Mouse (Mus musculus) thymus, adult 2 months (tissue): ENCODE measurements at regions not wholly inside any gene's neighbourhood (a gene's known extent, or its start where the extent isn't known, plus 50 kb on each side); places are given as distances from the start of the nearest gene placed in this dataset.
A peak's percentile ranks its signal among the peaks of the same experiment; 100 is the strongest.

Experiments used
- DNase-seq: peaks from one replicate; pipeline ENCODE4 v3.0.0; 2021
- H3K27ac ChIP-seq: fragments of 200-500 bp; 2 replicates; pipeline ENCODE4 v1.5.1; 2012; ENCODE audit warnings: low read length, control low read depth; ENCODE audit not compliant: control insufficient read depth, insufficient read depth
- H3K27me3 ChIP-seq: fragments of 200-500 bp; 2 replicates; pipeline ENCODE4 v1.6.1; 2012; ENCODE audit warnings: mild to moderate bottlenecking, low read length, moderate library complexity, mixed read lengths; ENCODE audit not compliant: control insufficient read depth, insufficient read depth
- H3K36me3 ChIP-seq: fragments of 200-500 bp; 2 replicates; pipeline ENCODE4 v1.6.1; 2012; ENCODE audit warnings: mild to moderate bottlenecking, low read length, moderate library complexity; ENCODE audit not compliant: control insufficient read depth, insufficient read depth
- H3K4me1 ChIP-seq: fragments of 200-500 bp; replicated peaks from 2 replicates; pipeline ENCODE4 v1.6.1; 2012; ENCODE audit warnings: low read length; ENCODE audit not compliant: control insufficient read depth, insufficient read depth
- H3K4me3 ChIP-seq: fragments of 200-500 bp; 2 replicates; pipeline ENCODE4 v1.5.1; 2012; ENCODE audit warnings: mild to moderate bottlenecking, low read length, control low read depth, moderate library complexity; ENCODE audit not compliant: control insufficient read depth, insufficient read depth
- CTCF ChIP-seq: fragments of 200-500 bp; IDR thresholded peaks from 2 replicates; pipeline ENCODE4 v1.5.1; 2012; ENCODE audit warnings: mild to moderate bottlenecking, control low read depth, low read length, moderate library complexity, borderline replicate concordance; ENCODE audit not compliant: control insufficient read depth, poor library complexity, insufficient read depth; ENCODE audit errors: extremely low read depth
- POLR2A ChIP-seq: fragments of 200-500 bp; IDR thresholded peaks from 2 replicates; pipeline ENCODE4 v1.6.1; 2012; ENCODE audit warnings: mild to moderate bottlenecking, low read length, control low read depth, moderate library complexity; ENCODE audit not compliant: control insufficient read depth, poor library complexity, insufficient read depth; ENCODE audit errors: extremely low read depth
- WGBS: fragments of 180-500 bp; shearing (Covaris S2); methylation state at CpG from one replicate; pipeline ENCODE4 v1.1.7; 2018; 5-methylcytosine and 5-hydroxymethylcytosine counted together

DNA sequence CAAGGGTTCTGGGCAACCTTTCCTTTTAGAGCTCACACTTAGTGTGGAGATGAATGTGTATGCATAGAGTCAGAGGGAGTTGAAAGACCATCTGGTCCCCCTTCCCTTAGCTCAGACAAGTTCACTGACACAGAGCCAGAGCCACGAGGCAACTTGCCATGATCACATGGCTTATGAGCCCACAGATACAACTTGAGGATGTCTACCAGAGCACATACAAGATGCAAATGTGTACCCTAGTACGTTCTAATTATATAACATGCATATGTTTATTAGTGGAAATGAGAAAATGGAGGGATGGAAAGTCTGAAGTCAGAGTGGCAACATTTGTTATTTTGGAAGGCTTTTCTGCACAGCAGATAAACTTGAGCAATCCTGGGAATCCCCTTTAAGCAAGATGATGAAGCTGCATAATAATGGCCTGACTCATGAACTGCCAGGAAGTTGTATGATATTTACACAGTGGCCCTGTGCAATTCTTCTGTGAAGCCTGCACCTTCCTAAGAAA is 170.0 kb downstream of the Cd47 start:
- WGBS: 65% methylated on average over 2 of the region's 2 CpGs
- no peak for DNase-seq
- TF ChIP-seq POLR2A: no peak
- TF ChIP-seq CTCF: no peak
- Histone ChIP-seq H3K4me1 (no peaks in the 10 kb centered on the region), H3K36me3 (no peaks in the 10 kb centered on the region), H3K27ac (0 out of 2 replicates have a peak overlapping the region, but pooled peaks have one; percentile 41), H3K27me3 (no peaks in the 10 kb centered on the region), H3K4me3 (no peak overlapping the region)

DNA sequence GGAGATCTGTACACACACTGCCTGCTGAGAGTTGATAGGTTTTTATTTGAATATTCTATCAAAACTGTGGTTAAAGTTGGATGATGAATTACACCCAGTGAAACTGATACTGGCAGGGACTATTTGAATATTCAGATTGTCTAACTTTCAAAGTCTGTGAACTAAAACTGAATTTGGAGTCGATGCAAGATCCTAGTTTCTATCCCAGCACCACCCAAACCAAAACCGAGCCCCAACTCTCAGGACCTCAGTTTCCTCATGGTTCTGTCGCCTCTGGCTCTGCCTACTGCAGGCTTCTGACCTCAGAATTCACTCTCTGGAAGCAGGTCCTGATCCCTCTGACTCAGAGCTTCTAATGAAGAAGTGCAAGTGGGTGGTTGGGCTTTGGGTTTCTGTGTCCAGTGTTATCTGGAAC is 170.8 kb downstream of the Cd47 start:
- H3K27ac ChIP-seq: no peak overlapping the region
- TF ChIP-seq POLR2A (no peak), CTCF (no peak)
- no peaks in the 10 kb centered on the region for H3K36me3 ChIP-seq
- H3K27me3 ChIP-seq: no peaks in the 10 kb centered on the region
- DNase-seq: no peak
- 90% methylated on average over 3 of the region's 3 CpGs for WGBS
- H3K4me3 ChIP-seq: no peak overlapping the region
- H3K4me1 ChIP-seq: no peaks in the 10 kb centered on the region

DNA sequence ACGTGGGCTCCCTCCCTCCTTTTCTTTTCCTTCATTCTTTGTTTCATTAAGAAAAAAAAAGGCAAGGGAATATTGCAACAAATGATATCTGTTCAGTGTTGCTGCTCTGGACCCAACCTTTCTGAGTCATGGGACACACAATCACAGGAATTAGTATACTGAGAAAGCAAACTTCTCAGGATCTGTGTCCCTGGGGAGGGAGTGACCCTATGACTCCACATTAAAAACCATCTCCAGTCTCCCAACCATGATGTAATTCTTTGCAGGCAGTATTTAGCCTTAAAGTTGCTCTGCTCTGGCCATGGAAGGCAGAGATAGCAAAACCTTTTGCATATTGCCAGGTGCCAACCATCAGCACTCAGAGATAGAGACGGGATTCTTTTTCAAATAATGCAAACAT is 176.9 kb downstream of the Cd47 start:
- Histone ChIP-seq H3K27me3 (no peaks in the 10 kb centered on the region), H3K4me1 (no peaks in the 10 kb centered on the region), H3K27ac (no peak overlapping the region), H3K36me3 (no peaks in the 10 kb centered on the region), H3K4me3 (no peak overlapping the region)
- 88% methylated on average over 2 of the region's 2 CpGs for WGBS
- no peak for DNase-seq
- TF ChIP-seq CTCF (no peak), POLR2A (no peak)

DNA sequence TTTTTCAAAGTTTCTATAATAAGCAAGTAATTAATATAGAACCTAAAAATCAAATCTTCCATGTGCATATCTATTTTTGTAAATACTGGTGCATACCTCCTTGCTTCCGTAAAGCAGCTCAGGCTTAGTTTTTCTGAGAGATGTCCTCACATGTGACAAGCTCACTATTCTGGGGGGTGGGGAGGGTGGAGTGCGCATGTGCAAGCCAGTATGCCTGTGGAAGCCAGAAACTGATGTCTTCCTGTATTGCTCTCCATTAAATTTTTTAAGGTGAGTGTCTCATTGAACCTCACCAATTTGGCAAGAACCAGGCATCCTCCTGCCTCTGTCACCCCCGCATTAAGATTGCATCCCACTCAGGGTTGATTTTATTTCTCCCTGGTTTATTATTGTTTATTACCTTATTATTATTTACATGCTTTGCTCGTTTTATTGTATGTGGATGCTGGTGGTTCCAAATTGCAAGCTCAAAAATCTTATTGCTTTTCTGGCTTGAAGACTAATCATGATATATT is 179.2 kb downstream of the Cd47 start:
- H3K4me1 ChIP-seq: no peaks in the 10 kb centered on the region
- DNase-seq: no peak
- no peak overlapping the region for H3K27ac ChIP-seq
- no peaks in the 10 kb centered on the region for H3K27me3 ChIP-seq
- no peak for TF ChIP-seq CTCF
- no peak for TF ChIP-seq POLR2A
- H3K36me3 ChIP-seq: no peaks in the 10 kb centered on the region
- H3K4me3 ChIP-seq: no peak overlapping the region
- WGBS: 95% methylated on average over 4 of the region's 4 CpGs

DNA sequence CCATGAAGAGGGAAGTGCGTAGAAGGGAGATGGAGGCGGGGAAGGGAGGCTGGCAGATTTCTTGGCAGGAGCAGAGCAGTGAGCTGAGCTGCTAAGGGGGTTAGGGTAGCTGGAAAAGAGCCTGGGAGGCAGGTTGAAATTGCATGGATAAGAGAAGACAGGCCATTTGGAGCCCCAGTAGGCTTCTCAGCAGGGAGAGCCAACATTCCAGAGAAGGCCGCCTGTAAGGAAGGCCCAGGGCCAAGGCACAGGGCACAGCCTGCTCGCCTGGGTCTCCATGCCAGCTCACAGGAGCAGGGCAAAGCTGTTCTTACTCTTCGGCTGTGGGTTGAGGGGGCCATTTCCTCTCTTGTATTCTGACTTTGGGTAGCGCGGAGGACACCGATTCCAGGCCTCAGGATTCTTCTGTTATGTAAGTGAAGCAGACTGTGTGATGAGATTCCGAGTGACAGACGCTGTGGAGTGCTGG is 179.9 kb downstream of the Cd47 start:
- TF ChIP-seq POLR2A (no peak), CTCF (no peak)

DNA sequence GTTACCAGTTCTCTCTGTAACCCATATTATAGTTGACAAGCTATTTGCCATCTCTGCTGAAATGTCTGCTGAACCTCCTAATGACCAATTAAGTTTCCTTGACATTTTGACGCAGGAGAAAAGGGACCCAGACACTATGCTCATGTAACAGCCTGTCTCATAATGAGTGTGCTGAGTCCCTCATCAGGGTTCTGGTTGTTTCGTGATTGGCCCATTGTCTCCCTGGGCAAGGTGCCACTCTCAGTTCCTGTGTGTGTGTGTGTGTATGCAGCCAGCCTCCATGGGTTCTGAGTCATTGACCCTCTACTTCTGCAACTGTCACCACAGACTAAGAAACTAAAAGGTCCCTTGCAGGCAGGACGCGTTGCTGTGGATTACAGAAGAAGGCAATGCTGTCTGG is 181.8 kb downstream of the Cd47 start:
- 46% methylated on average over 4 of the region's 4 CpGs for WGBS

More for the DNA sequence above, 179.9 kb downstream of the Cd47 start:
- Histone ChIP-seq H3K4me3 (no peak overlapping the region), H3K4me1 (no peaks in the 10 kb centered on the region), H3K27me3 (no peaks in the 10 kb centered on the region), H3K27ac (no peak overlapping the region), H3K36me3 (no peaks in the 10 kb centered on the region)
- 93% methylated on average over 10 of the region's 10 CpGs for WGBS
- no peak for DNase-seq

More for the DNA sequence above, 181.8 kb downstream of the Cd47 start:
- H3K4me3 ChIP-seq: no peak overlapping the region
- no peak overlapping the region for H3K27ac ChIP-seq
- no peaks in the 10 kb centered on the region for H3K4me1 ChIP-seq
- no peaks in the 10 kb centered on the region for H3K27me3 ChIP-seq
- no peak for DNase-seq
- TF ChIP-seq CTCF (no peak), POLR2A (no peak)
- H3K36me3 ChIP-seq: no peaks in the 10 kb centered on the region
